Mouse (Mus musculus): ENCODE data around the gene Atp6v1d.

The Atp6v1d gene

DNA sequence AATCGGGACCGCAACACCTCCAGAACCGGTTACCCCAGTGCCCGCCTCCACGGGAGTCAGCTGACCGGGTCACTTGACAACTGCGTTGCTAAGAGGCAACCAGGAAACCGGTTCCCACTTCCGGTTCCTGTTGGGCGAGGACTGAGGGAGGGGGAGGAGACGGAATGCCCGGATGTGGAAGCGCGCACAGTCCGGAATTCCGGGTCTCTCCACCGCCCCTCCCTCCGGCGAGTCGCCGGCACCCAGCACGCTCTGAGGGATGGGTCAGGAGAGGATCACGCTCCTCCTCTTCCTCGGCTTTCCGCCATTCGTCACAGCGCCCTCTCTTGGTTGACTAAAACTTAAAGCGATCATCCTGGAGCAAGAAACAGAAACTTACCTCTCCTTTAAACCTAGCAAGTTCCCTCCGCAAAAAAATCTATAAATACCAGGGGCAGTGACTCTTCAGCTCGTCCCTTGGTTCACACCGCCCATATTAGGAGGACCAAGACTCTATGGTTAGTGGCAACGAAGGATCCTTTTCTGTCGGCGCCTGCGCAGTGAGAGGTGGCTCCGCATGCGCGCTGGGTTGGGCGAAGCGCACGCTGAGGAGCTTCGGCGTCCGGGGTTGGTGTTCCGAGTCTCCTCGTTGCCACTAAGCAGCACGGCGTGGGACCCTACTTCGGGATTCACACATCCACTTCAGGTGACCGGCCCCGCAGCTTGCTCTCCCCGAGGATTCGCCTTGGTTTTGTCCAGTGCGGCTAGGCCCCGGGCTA lies at the start of gene Atp6v1d, which contains the start of gene Eif2s1:
TSS of gene Atp6v1d (minus strand) at position 143 of the 758 bp plus-strand sequence.
TSS of gene Eif2s1 (plus strand) at position 324 of the 758 bp plus-strand sequence.
- DNase-seq (ENCODE audit: low spot score in 2 of 2): peak; percentile 99

GRCm38 (mm10) chr12:78910684-78911461 lies 49.4 kb upstream of the Atp6v1d start:
- DNase-seq (ENCODE audit: low spot score in 2 of 2): no peak

DNA sequence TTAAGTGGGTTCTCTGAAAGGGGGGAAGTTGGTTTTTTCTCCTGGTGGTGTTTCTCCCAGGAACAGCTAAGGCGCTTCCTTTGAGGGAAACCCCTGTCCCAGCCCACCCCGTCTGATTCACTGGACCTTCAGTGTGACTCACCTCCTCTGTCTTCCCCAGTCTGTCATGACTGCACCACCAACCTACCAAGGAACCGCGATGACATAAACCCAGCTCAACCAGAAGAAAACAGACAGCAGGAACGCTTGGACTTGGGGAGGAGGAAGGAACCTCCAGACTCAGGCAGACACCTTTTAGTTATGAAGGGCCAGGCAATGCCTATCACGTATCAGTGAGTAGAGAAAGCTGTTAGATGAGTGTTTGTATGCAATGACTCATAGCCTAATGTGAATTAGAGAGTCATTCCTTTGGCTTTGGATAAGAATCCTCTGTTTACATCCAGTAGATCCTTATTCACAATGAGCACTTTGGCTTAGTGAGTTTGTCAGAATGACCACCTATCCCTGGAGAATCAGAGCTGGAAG lies 46.7 kb upstream of the Atp6v1d start:
- no peak for DNase-seq (ENCODE audit: low spot score in 2 of 2)

DNA sequence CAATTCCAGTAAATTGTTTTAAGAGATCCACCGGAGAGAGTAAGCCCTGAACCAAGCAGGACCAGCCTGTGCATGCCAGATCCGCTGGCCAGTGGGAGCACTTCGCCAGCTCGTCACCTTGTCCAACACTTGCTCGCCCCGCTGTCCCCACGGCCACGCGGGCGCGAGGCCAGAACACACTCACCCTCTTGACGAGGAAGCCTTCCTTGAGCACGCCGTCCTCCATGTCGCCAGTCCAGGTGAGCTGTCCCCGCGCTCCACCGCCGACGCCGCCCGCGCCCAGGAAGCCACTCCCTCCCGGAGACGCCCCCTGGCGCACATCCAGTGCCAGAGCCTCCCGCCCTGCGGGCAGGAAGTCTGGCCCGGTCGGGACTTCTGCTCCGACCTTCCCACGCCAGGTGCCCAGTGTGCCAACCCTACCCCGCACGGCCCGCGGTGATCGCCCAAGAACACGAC lies 45.3 kb upstream of the Atp6v1d start, which contains the start of gene Plek2:
TSS of gene Plek2 (minus strand) at position 258 of the 456 bp plus-strand sequence.
- DNase-seq (ENCODE audit: low spot score in 2 of 2): no peak

DNA sequence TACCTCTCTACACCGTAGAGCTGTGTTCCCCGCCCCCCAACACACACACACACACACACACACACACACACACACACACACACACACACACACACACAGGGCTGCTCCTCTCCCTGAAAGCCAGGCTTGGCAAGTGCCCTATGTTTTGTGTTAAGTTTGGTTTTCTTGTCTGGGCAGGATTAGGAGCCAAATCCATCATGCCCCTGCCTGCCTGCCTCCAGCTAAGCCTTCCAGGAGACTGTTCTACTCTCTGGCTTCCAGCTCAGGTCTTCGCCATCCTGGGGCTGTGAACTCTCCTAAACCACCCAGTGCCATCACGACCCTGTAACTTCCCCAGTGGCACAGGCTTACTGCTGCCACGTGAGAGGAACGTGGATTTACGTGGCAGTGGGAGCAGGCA lies 43.1 kb upstream of the Atp6v1d start:
- no peak for DNase-seq (ENCODE audit: low spot score in 2 of 2)

GRCm38 (mm10) chr12:78903313-78903712 lies 41.9 kb upstream of the Atp6v1d start:
- DNase-seq (ENCODE audit: low spot score in 2 of 2): no peak

- DNase-seq (ENCODE audit: low spot score in 2 of 2): no peak
Measured at GRCm38 (mm10) chr12:78901467-78901866, 40.0 kb upstream of the Atp6v1d start.

- DNase-seq (ENCODE audit: low spot score in 2 of 2): no peak
Measured at GRCm38 (mm10) chr12:78897861-78898260, 36.4 kb upstream of the Atp6v1d start.

DNA sequence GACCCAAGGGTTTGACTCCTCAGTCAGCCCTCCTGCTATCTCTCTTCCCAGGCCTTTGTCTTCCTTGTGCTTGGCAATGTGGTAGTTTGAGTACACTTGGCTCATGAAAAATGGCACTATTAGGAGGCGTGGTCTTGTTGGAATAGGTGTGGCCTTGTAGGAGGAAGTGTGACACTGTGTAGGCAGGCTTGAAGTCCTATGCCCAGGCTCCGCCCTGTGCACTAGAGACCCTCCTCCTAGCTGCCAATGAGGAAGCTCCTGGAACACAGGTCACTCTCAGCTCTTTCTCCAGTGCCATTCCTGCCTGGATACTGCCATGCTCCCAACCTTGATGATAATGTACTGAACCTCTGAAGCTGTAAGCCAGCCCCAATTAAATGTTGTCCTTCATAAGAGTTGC lies 29.7 kb upstream of the Atp6v1d start:
- DNase-seq (ENCODE audit: low spot score in 2 of 2): no peak

DNA sequence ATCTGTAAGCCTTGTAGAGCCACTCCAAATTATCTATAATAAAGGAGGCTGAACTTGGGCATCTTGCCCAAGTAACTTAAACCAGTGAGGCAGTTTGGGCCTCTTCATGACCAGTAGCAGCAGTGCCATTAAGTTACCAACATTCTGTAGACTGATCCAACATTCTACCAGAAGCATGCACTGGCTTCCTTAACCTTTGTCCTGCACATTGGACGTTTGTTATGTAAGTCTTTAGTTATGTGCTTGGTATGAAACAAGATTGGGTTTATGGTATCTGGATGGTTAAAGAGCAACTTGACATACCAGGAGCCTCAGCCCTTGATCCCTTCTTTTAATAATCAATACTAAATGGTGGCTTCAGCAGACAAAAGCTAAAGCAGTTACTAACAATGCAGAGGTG lies 28.6 kb upstream of the Atp6v1d start:
- no peak for DNase-seq (ENCODE audit: low spot score in 2 of 2)

DNA sequence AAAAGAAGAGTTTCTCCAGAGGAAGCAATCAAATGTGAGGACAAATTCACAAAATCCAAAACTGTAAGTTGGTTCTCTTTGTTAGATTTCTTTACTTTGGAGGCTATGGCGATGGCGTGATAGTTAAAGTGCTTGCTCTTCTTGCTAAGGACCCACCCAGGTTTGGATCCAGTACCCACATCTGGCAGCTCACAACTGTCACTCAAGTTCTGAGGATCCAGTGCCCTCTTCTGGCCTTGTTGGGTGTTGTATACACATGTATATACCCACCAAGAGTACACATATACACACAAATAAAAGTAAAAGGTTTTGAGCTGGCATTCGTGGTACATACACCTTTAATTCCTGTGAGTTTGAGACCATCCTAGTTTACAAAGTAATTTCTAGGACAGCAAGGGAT lies 13.1 kb upstream of the Atp6v1d start:
- no peak for DNase-seq (ENCODE audit: low spot score in 2 of 2)

- no peak for DNase-seq (ENCODE audit: low spot score in 2 of 2)
Measured at GRCm38 (mm10) chr12:78868115-78868514, 6.7 kb upstream of the Atp6v1d start.

- DNase-seq (ENCODE audit: low spot score in 2 of 2): no peak
Measured at GRCm38 (mm10) chr12:78865434-78865833, 4.0 kb upstream of the Atp6v1d start.

DNA sequence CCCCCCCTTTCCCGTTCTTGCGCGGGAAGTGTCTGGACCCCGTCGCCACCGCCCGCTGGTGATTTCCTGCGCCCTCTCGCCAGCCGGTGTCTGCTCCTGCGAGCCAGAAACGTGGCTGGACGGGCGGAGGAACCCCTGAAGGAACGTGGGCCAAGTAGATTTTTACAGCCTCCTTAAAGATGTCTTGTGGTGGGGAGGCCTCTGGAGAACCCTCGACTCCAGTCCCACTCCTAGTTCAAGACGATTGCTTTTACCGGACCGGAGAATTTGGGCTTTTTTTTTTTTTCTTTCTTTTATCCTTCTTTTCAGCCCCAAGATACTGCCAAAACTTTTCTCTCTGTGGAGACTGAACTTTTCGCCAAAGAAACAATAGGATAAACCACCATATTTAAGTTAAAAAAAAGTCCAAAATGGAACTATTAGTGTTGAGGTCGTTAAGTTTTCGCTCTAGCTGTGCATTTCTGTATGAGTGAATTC lies 854 bp upstream of the Atp6v1d start:
- DNase-seq (ENCODE audit: low spot score in 2 of 2): no peak

- no peak for DNase-seq (ENCODE audit: low spot score in 2 of 2)
Measured at GRCm38 (mm10) chr12:78860921-78861495, 430 bp downstream of the Atp6v1d start.

DNA sequence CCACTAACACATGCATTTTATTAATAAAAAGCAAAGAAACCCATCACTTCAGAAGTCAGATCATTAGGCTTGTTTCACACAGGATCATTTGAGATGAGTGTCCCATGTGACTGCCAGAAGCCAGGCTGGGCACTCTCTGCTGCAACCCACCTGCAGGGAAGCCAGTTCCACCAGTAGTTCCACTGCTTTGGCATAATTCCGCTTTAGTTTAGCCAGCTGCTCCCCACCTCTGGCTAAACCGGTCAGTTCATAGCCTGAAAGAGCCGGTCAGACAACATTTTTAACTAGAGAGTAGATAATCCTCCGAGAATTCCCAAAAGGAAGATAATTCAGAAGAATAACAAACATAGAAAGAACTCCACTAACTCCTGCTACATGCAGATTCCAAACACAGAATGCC lies 13.2 kb downstream of the Atp6v1d start:
- no peak for DNase-seq (ENCODE audit: low spot score in 2 of 2)

DNA sequence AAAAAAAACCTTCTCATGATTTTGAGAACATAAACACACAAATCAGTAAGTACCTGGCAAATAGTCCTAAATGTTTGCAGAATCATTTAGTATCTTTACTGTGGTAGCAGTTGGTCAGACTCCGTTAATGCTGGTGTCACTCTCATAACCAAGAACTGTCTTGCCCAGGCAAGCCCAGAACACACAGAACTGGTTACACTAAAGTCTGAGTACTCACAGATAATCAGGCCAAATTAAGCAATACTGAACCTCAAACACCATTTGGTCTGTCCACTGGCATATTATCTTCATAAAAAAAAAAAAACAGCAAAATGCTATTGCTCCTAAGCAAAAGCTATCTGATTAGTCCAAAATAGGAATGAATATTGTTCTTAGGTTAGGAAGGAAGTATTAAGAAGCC lies 19.0 kb downstream of the Atp6v1d start:
- no peak for DNase-seq (ENCODE audit: low spot score in 2 of 2)

DNA sequence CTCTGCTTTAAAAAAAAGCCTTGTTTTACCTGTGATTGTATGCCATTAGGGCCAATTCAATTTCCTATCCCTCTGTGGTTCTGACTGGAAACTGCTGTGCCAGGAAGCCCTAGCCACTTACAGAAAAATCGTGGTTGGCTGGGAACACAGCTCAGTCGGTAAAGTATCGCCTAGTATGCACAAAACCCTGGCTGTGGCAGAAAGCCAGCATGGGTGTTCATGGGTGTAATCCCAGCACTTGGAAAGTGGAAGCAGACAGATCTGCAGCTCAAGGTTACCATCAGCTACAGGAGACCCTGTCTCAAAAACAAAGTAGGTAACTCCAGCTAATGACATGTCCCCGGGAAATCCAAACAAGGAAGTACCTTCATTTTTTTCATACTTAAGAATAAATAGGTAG lies 21.5 kb downstream of the Atp6v1d start:
- peak in 1 of 2 experiments; percentile 16 for DNase-seq (ENCODE audit: low spot score in 2 of 2)

DNA sequence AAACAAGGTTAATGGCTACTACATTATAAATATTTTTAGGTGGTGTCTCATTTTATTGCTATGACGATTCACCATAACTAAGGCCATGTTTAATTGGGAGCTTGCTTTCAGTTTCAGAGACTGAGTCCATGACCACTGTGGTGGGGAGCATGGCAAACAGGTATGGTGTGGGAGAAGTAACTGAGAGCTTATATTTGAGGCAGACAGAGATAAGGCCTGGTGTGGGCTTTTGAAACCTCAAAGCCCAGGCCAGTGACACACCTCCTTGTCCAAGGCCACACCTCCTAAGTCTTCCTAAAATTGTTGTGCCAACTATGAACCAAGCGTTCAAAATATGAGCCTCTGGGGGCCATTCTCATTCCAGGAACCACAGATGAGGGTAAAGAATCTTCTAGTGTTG lies 26.9 kb downstream of the Atp6v1d start:
- no peak for DNase-seq (ENCODE audit: low spot score in 2 of 2)

DNA sequence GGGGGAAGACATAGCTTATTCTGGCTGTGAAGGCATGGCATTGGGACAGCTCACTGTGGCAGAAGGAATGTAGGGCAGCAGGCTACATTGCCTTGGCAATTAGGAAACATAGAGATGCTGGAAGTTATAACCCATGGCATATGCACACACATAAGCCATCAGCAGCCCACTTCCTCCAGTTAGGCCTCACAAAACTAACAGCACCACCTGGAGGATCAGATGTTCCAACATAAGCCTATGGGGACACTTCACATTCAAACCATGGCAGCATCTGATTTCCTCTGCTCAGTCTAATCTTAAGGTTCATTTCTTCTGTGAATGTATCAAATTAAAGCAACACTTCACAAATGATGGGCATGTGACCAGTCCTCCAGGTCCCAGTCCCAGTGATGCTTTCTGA lies 47.0 kb downstream of the Atp6v1d start:
- DNase-seq (ENCODE audit: low spot score in 2 of 2): no peak

- no peak for DNase-seq (ENCODE audit: low spot score in 2 of 2)
Measured at GRCm38 (mm10) chr12:78801836-78802235, 59.6 kb downstream of the Atp6v1d start.

DNA sequence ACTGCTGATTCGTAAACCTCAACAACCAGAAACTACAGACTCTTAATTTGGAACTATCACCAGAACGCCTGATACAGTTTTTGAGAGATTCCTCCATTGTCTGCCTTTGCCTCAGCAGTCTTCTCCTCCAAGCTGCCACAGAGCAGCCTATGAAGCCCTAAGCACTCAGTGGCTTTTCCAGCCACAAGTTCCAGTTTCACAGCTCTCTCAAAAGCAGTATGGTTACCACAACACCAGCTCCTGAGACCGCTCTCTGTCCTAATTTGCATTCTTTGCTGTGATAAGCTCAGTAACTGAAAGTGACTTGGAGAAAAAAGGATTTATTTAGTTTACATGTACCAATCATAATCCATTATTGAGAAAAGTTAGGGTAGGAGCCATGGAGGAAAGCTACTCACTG lies 61.4 kb downstream of the Atp6v1d start:
- no peak for DNase-seq (ENCODE audit: low spot score in 2 of 2)
